Mouse (Mus musculus) heart, postnatal 0 days (tissue): ENCODE data around the gene Prg3. TPM values are rescaled to one million over a fixed set of nuclear protein-coding genes. Genes with fewer than 3 reads are reported as not detected.
A peak's percentile ranks its signal among the peaks of the same experiment; 100 is the strongest.

Source experiments
- ATAC-seq: fragments of 200-750 bp; cut with Nextera tagmentation; 2 replicates; pipeline ENCODE4 v1.8.0; 2017; ENCODE audit warnings: low read depth, moderate number of reproducible peaks, moderate library complexity; ENCODE audit not compliant: insufficient read depth
- DNase-seq: peaks from one replicate; pipeline ENCODE4 v3.0.0-alpha.2; 2016; ENCODE audit warnings: low spot score
- H3K27ac ChIP-seq: fragments of 300-500 bp; sonication (generic); 2 replicates; pipeline ENCODE4 v1.5.1; 2014; ENCODE audit warnings: low read depth, mild to moderate bottlenecking
- H3K27me3 ChIP-seq: fragments of 300-500 bp; sonication (generic); 2 replicates; pipeline ENCODE4 v1.6.1; 2014; ENCODE audit warnings: low read length, mixed read lengths; ENCODE audit not compliant: control insufficient read depth, insufficient read depth
- H3K36me3 ChIP-seq: fragments of 300-500 bp; sonication (generic); replicated peaks from 2 replicates; pipeline ENCODE4 v1.6.1; 2014; ENCODE audit warnings: low read length, mixed read lengths; ENCODE audit not compliant: control insufficient read depth, insufficient read depth
- H3K4me1 ChIP-seq: fragments of 300-500 bp; sonication (generic); 2 replicates; pipeline ENCODE4 v1.6.1; 2014; ENCODE audit warnings: antibody characterized with exemption; ENCODE audit not compliant: control insufficient read depth, insufficient read depth
- H3K4me2 ChIP-seq: fragments of 300-500 bp; sonication (generic); 2 replicates; pipeline ENCODE4 v1.6.1; 2014; ENCODE audit warnings: low read depth, mild to moderate bottlenecking, low read length, moderate library complexity
- H3K4me3 ChIP-seq: fragments of 300-500 bp; sonication (generic); 2 replicates; pipeline ENCODE4 v1.5.1; 2014; ENCODE audit warnings: low read depth, low read length
- H3K9ac ChIP-seq: fragments of 300-500 bp; sonication (generic); replicated peaks from 2 replicates; pipeline ENCODE4 v1.6.1; 2014; ENCODE audit warnings: low read depth, low read length, mixed read lengths
- H3K9me3 ChIP-seq: fragments of 300-500 bp; sonication (generic); replicated peaks from 2 replicates; pipeline ENCODE4 v1.6.1; 2016; ENCODE audit warnings: low read length; ENCODE audit not compliant: control insufficient read depth
- CTCF ChIP-seq: IDR thresholded peaks from 2 replicates; pipeline ENCODE4 v1.5.1; 2016; ENCODE audit warnings: antibody characterized with exemption, control low read depth, low read depth
- EP300 ChIP-seq: IDR thresholded peaks from 2 replicates; pipeline ENCODE4 v1.6.1; 2016; ENCODE audit warnings: antibody characterized with exemption, low read depth
- WGBS: fragments of 180-500 bp; shearing (Covaris S2); extraction: QIAGEN DNeasy Blood & Tissue Kit; methylation state at CpG from one replicate; pipeline ENCODE4 v1.1.7; 2014; 5-methylcytosine and 5-hydroxymethylcytosine counted together
- polyA plus RNA-seq: library from polyadenylated mRNA; unstranded; fragments of >200 nt; fragmentation: Nextera tagmentation; extraction: Ambion mirVana; gene quantifications from 2 replicates; pipeline ENCODE4 v1.2.1, GENCODE M21; 2015
- total RNA-seq: library from RNA; depleted of rRNA; stranded (reverse); fragments of >200 nt; gene quantifications from 2 replicates; pipeline ENCODE4 v1.2.3, GENCODE M21; 2014; ENCODE audit warnings: low replicate concordance

Gene Prg3
- total and polyA plus RNA-seq, 2 experiments from 2014 or later: not detected

- H3K27ac ChIP-seq: no peak overlapping the region
- H3K9me3 ChIP-seq: no peaks in the 10 kb centered on the region
- TF ChIP-seq EP300 (no peak), CTCF (no peak)
- 75% methylated on average over 5 of the region's 5 CpGs for WGBS
- ATAC-seq (no peak), DNase-seq (no peak)
- no peak overlapping the region for H3K4me2 ChIP-seq
- H3K36me3 ChIP-seq: no peaks in the 10 kb centered on the region
- H3K4me3 ChIP-seq: no peak overlapping the region
- no peak overlapping the region for H3K9ac ChIP-seq
- H3K27me3 ChIP-seq: no peaks in the 10 kb centered on the region
- peaks cover 18% of the 10 kb centered on the region for H3K4me1 ChIP-seq
These were observed 26.0 kb downstream of the Prg3 start for GRCm38 (mm10) chr2:85013826-85014587.

- H3K4me2 ChIP-seq: no peak overlapping the region
- no peak overlapping the region for H3K4me3 ChIP-seq
- H3K27me3 ChIP-seq: no peaks in the 10 kb centered on the region
- no peaks in the 10 kb centered on the region for H3K36me3 ChIP-seq
- WGBS: 47% methylated on average over 3 of the region's 3 CpGs
- TF ChIP-seq CTCF: no peak
- no peak for TF ChIP-seq EP300
- DNase-seq (no peak), ATAC-seq (no peak)
- peaks cover 18% of the 10 kb centered on the region for H3K4me1 ChIP-seq
- H3K9me3 ChIP-seq: no peaks in the 10 kb centered on the region
- H3K27ac ChIP-seq: no peak overlapping the region
- H3K9ac ChIP-seq: no peak overlapping the region
These were observed 26.6 kb downstream of the Prg3 start for GRCm38 (mm10) chr2:85014588-85014982.

- H3K27ac ChIP-seq: no peak overlapping the region
- no peaks in the 10 kb centered on the region for H3K36me3 ChIP-seq
- DNase-seq: no peak
- H3K27me3 ChIP-seq: no peaks in the 10 kb centered on the region
- TF ChIP-seq EP300 (no peak), CTCF (peak; percentile 68)
- no peaks in the 10 kb centered on the region for H3K4me1 ChIP-seq
- H3K4me3 ChIP-seq: no peak overlapping the region
- WGBS: 20% methylated on average over 4 of the region's 4 CpGs
- no peak overlapping the region for H3K4me2 ChIP-seq
- H3K9ac ChIP-seq: no peak overlapping the region
- no peaks in the 10 kb centered on the region for H3K9me3 ChIP-seq
- no peak for ATAC-seq
These were observed 34.0 kb downstream of the Prg3 start for GRCm38 (mm10) chr2:85022043-85022442.

DNA sequence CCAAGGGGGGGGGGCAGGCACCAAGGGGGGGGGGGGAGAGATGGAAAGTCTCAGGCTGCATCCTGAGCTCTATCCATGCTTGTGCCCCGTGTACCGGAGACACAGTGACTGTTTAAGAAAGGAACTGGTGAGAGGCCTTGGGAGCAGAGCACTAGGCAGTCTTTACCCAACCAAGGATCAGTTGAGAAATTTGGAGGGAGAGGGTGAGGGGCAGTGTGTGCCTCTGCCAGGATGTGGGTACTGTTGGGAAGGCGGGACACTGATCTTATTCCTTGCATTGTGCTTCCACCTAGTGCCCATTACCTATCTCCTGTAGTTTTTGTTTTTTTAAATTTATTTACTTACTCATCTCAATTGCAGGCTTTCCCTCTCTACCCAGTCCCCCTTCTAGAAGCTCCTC lies 38.2 kb downstream of the Prg3 start:
- H3K27ac ChIP-seq: no peak overlapping the region
- H3K9ac ChIP-seq: no peak overlapping the region
- no peaks in the 10 kb centered on the region for H3K36me3 ChIP-seq
- DNase-seq: no peak
- WGBS: 63% methylated on average over 3 of the region's 3 CpGs
- no peak overlapping the region for H3K4me3 ChIP-seq
- no peaks in the 10 kb centered on the region for H3K4me1 ChIP-seq
- ATAC-seq: peak; percentile 30; the same call in 1 of the 2 replicates
- H3K27me3 ChIP-seq: no peaks in the 10 kb centered on the region
- H3K4me2 ChIP-seq: no peak overlapping the region
- no peak for TF ChIP-seq CTCF
- no peak for TF ChIP-seq EP300
- no peaks in the 10 kb centered on the region for H3K9me3 ChIP-seq

DNA sequence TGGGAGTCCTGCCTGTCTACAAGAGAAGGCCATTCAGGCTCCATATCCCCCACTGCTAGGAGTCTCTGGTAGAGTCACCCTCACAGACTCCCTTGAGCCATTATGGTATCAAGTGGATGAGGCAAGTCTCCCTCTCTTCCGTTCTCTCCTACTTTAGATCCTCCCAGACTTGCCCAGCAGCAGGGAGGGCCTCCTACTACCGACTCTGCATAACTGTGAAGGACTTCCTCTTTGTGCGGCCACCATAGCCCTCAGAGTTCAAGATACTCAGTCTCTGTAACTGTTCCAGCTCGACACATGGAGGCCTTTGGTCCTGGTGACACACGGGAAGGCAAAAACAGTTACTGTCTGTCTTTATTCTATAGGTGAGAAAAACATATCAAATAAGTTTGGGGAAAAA lies 39.3 kb downstream of the Prg3 start:
- ATAC-seq (no peak), DNase-seq (no peak)
- Histone ChIP-seq H3K4me2 (no peak overlapping the region), H3K4me3 (no peak overlapping the region), H3K4me1 (no peaks in the 10 kb centered on the region), H3K36me3 (no peaks in the 10 kb centered on the region), H3K27ac (no peak overlapping the region), H3K27me3 (no peaks in the 10 kb centered on the region), H3K9me3 (no peaks in the 10 kb centered on the region), H3K9ac (no peak overlapping the region)
- TF ChIP-seq CTCF (no peak), EP300 (no peak)
- WGBS: 60% methylated on average over 5 of the region's 5 CpGs

DNA sequence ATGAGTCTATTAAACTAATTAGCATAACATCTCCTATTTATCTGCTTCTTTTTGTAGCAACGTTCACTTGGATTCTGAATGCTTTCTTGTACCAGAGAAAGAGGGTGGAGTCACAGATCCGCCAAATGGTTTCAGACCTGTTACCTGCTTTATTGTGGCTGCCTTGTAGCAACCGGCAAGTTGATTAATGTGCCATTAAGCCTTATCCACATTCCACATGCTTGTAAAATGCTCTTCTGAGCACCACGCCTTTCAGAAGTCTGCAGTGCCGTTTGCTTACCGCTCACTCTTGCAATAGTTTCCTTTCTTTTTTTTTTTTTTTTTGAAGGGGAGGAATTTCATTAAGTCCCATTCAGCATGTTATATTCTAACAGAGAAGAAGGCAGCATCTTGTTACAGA lies 41.9 kb downstream of the Prg3 start:
- H3K4me3 ChIP-seq: no peak overlapping the region
- whole genome bisulfite sequencing: 52% methylated on average over 6 of the region's 6 CpGs
- no peaks in the 10 kb centered on the region for H3K36me3 ChIP-seq
- no peak overlapping the region for H3K4me2 ChIP-seq
- H3K9me3 ChIP-seq: no peaks in the 10 kb centered on the region
- no peak overlapping the region for H3K27ac ChIP-seq
- no peaks in the 10 kb centered on the region for H3K4me1 ChIP-seq
- TF ChIP-seq EP300 (no peak), CTCF (no peak)
- H3K27me3 ChIP-seq: no peaks in the 10 kb centered on the region
- ATAC-seq (no peak), DNase-seq (no peak)
- no peak overlapping the region for H3K9ac ChIP-seq
